Mouse (Mus musculus): ENCODE measurements around the gene Faf1. TPM values are rescaled to one million over a fixed set of nuclear protein-coding genes. Genes with fewer than 3 reads are reported as not detected.

Gene Faf1
- polyA plus RNA-seq, 1 experiment from 2014 or later: 15.7 TPM

- 5% methylated on average over 9 of the region's 9 CpGs for WGBS
- Histone ChIP-seq H3K4me3 (ENCODE audit: low read depth, low read length) (no peak overlapping the region; the same call in 1 of the 2 replicates), H3K36me3 (ENCODE audit: control insufficient read depth, insufficient read depth) (no peaks in the 10 kb centered on the region), H3K27me3 (replicated peaks; ENCODE audit: control insufficient read depth, insufficient read depth, low read length) (peaks cover 98% of the 10 kb centered on the region), H3K27ac (ENCODE audit: low read depth, low read length) (no peak overlapping the region), H3K4me1 (replicated peaks; ENCODE audit: control insufficient read depth, insufficient read depth, low read length) (no peaks in the 10 kb centered on the region), H3K4me2 (replicated peaks; ENCODE audit: low read depth) (no peak overlapping the region), H3K9me3 (ENCODE audit: control insufficient read depth) (no peaks in the 10 kb centered on the region), H3K9ac (ENCODE audit: low read depth, low read length) (no peak overlapping the region)
- TF ChIP-seq CTCF (IDR thresholded peaks at IDR 0.05; ENCODE audit: low read depth): no peak
- ATAC-seq: no peak
These were observed 302.5 kb downstream of the Faf1 start for GRCm38 (mm10) chr4:109978858-109979340.

- no peak overlapping the region for H3K9ac ChIP-seq (ENCODE audit: low read depth, low read length)
- H3K36me3 ChIP-seq (ENCODE audit: control insufficient read depth, insufficient read depth): no peaks in the 10 kb centered on the region
- no peak for ATAC-seq
- TF ChIP-seq CTCF (IDR thresholded peaks at IDR 0.05; ENCODE audit: low read depth): no peak
- H3K4me1 ChIP-seq (replicated peaks; ENCODE audit: control insufficient read depth, insufficient read depth, low read length): no peaks in the 10 kb centered on the region
- peaks cover 98% of the 10 kb centered on the region for H3K27me3 ChIP-seq (replicated peaks; ENCODE audit: control insufficient read depth, insufficient read depth, low read length)
- no peaks in the 10 kb centered on the region for H3K9me3 ChIP-seq (ENCODE audit: control insufficient read depth)
- peak overlapping the region; percentile 17 for H3K4me3 ChIP-seq (ENCODE audit: low read depth, low read length)
- 2% methylated on average over 65 of the region's 66 CpGs for WGBS
- no peak overlapping the region for H3K27ac ChIP-seq (ENCODE audit: low read depth, low read length)
- peak overlapping the region; percentile 35 for H3K4me2 ChIP-seq (replicated peaks; ENCODE audit: low read depth)
These were observed 303.3 kb downstream of the Faf1 start for GRCm38 (mm10) chr4:109979461-109980320.

GRCm38 (mm10) chr4:109980321-109981082 lies 304.1 kb downstream of the Faf1 start:
- no peak for TF ChIP-seq CTCF (IDR thresholded peaks at IDR 0.05; ENCODE audit: low read depth)
- no peak for ATAC-seq
- no peak overlapping the region for H3K4me3 ChIP-seq (ENCODE audit: low read depth, low read length)
- H3K27ac ChIP-seq (ENCODE audit: low read depth, low read length): no peak overlapping the region
- peaks cover 98% of the 10 kb centered on the region for H3K27me3 ChIP-seq (replicated peaks; ENCODE audit: control insufficient read depth, insufficient read depth, low read length)
- no peaks in the 10 kb centered on the region for H3K9me3 ChIP-seq (ENCODE audit: control insufficient read depth)
- no peaks in the 10 kb centered on the region for H3K36me3 ChIP-seq (ENCODE audit: control insufficient read depth, insufficient read depth)
- peak overlapping the region; percentile 35; the same call in 1 of the 2 replicates for H3K4me2 ChIP-seq (replicated peaks; ENCODE audit: low read depth)
- H3K4me1 ChIP-seq (replicated peaks; ENCODE audit: control insufficient read depth, insufficient read depth, low read length): no peaks in the 10 kb centered on the region
- WGBS: 9% methylated on average over 29 of the region's 29 CpGs
- H3K9ac ChIP-seq (ENCODE audit: low read depth, low read length): no peak overlapping the region

DNA sequence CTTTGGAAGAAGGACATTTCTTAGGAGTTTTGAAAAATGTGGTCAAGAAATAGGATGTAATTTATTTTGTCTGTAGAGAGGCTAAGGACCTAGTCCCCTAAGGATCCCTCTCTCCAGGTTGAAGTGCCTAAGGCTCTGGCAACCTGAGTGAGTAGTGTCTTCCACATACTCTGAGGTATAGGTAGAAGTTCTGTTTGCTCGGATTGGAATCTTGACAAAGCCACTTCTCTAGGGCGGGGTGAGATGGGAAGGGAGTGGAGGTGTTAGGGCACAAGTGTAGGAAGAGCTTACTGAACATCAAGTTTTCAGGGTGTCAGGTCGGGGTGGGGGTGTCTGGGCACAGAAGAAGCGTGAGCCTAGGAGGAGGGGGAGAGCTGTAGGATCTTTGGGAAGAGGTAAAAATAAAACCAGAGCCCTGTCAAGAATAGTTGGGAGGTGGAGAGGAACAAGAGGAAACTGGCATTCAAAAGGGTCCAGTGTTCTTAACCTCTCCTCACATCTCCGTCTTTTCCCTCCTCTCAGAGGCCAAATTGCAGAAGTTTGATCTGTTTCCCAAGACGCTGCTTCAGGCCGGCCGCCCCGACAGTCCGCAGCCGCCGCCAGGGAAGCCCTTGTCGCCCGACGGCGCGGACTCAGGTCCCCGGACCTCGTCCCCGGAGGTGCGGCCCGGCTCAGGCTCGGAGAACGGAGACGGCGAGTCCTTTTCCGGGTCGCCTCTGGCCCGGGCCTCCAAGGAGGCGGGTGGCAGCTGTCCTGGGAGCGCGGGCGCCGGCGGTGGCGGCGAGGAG lies 304.9 kb downstream of the Faf1 start:
- 3% methylated on average over 36 of the region's 37 CpGs for WGBS
- H3K27ac ChIP-seq (ENCODE audit: low read depth, low read length): no peak overlapping the region
- no peak overlapping the region for H3K9ac ChIP-seq (ENCODE audit: low read depth, low read length)
- peak overlapping the region; percentile 60 for H3K4me2 ChIP-seq (replicated peaks; ENCODE audit: low read depth)
- H3K36me3 ChIP-seq (ENCODE audit: control insufficient read depth, insufficient read depth): no peaks in the 10 kb centered on the region
- peaks cover 98% of the 10 kb centered on the region for H3K27me3 ChIP-seq (replicated peaks; ENCODE audit: control insufficient read depth, insufficient read depth, low read length)
- peak overlapping the region; percentile 35 for H3K4me3 ChIP-seq (ENCODE audit: low read depth, low read length)
- no peak for TF ChIP-seq CTCF (IDR thresholded peaks at IDR 0.05; ENCODE audit: low read depth)
- no peaks in the 10 kb centered on the region for H3K9me3 ChIP-seq (ENCODE audit: control insufficient read depth)
- H3K4me1 ChIP-seq (replicated peaks; ENCODE audit: control insufficient read depth, insufficient read depth, low read length): no peaks in the 10 kb centered on the region
- ATAC-seq: no peak

DNA sequence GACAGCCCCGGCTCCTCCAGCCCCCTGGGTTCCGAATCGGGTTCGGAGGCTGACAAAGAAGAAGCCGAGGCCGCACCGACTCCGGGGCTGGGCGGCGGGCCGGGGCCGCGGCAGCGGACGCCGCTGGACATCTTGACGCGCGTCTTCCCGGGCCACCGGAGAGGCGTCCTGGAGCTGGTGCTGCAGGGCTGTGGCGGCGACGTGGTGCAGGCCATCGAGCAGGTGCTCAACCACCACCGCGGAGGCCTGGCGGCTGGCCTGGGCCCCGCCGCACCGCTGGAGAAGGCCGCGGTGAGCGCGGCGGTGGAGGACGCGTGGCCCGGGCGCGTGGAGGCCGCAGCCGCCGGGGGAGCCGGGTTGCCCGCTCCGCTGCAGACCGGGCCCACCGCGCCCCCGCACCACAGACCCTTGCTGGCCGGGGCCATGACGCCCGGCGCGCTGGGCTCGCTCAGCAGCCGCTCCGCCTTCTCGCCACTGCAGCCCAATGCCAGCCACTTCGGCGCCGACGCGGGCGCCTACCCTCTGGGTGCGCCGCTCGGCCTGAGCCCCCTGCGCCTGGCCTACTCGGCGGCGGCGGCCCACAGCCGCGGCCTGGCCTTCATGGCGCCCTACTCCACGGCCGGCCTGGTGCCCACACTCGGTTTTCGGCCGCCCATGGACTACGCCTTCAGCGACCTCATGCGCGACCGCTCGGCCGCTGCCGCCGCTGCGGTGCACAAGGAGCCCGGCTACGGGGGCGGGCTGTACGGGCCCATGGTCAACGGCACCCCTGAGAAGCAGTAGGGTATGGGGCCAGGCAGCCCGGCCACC lies 305.7 kb downstream of the Faf1 start:
- Histone ChIP-seq H3K4me3 (ENCODE audit: low read depth, low read length) (peak overlapping the region; percentile 35), H3K36me3 (ENCODE audit: control insufficient read depth, insufficient read depth) (no peaks in the 10 kb centered on the region), H3K4me2 (replicated peaks; ENCODE audit: low read depth) (peak overlapping the region; percentile 60), H3K9ac (ENCODE audit: low read depth, low read length) (no peak overlapping the region), H3K9me3 (ENCODE audit: control insufficient read depth) (no peaks in the 10 kb centered on the region), H3K4me1 (replicated peaks; ENCODE audit: control insufficient read depth, insufficient read depth, low read length) (no peaks in the 10 kb centered on the region), H3K27ac (ENCODE audit: low read depth, low read length) (no peak overlapping the region), H3K27me3 (replicated peaks; ENCODE audit: control insufficient read depth, insufficient read depth, low read length) (peaks cover 98% of the 10 kb centered on the region)
- TF ChIP-seq CTCF (IDR thresholded peaks at IDR 0.05; ENCODE audit: low read depth): no peak
- ATAC-seq: no peak
- WGBS: 2% methylated on average over 67 of the region's 99 CpGs

Measured in intestine, postnatal 0 days (tissue).